Mouse (Mus musculus): ENCODE results near the gene Tagln2.

- TF ChIP-seq CTCF (IDR thresholded peaks at IDR 0.05; ENCODE audit: low read depth), result no peak
- no peak for TF ChIP-seq EP300 (IDR thresholded peaks at IDR 0.05; ENCODE audit: low read depth)
Observed at GRCm38 (mm10) chr1:172514551-172515268, 14.9 kb downstream of the Tagln2 start.
